Mouse (Mus musculus) midbrain, embryonic 15.5 days (tissue): Measurements from ENCODE around the gene Rab3gap1. TPM values are rescaled to one million over a fixed set of nuclear protein-coding genes. Genes with fewer than 3 reads are reported as not detected.

Source experiments
- ATAC-seq: fragments of 200-750 bp; cut with Nextera tagmentation; replicated peaks from 2 replicates; pipeline ENCODE4 v1.8.0; 2017; ENCODE audit warnings: moderate TSS enrichment
- H3K27ac ChIP-seq: fragments of 300-500 bp; sonication (generic); 2 replicates; pipeline ENCODE4 v1.5.1; 2015; ENCODE audit warnings: mild to moderate bottlenecking, inconsistent platforms
- H3K27me3 ChIP-seq: fragments of 300-500 bp; sonication (generic); replicated peaks from 2 replicates; pipeline ENCODE4 v1.6.1; 2015; ENCODE audit warnings: inconsistent platforms
- H3K36me3 ChIP-seq: fragments of 300-500 bp; sonication (generic); replicated peaks from 2 replicates; pipeline ENCODE4 v1.6.1; 2015; ENCODE audit warnings: inconsistent platforms
- H3K4me1 ChIP-seq: fragments of 300-500 bp; sonication (generic); 2 replicates; pipeline ENCODE4 v1.6.1; 2015; ENCODE audit warnings: inconsistent platforms
- H3K4me2 ChIP-seq: fragments of 300-500 bp; sonication (generic); 2 replicates; pipeline ENCODE4 v1.6.1; 2015; ENCODE audit warnings: inconsistent platforms, mild to moderate bottlenecking, moderate library complexity
- H3K4me3 ChIP-seq: fragments of 300-500 bp; sonication (generic); 2 replicates; pipeline ENCODE4 v1.5.1; 2015; ENCODE audit warnings: mild to moderate bottlenecking, inconsistent platforms
- H3K9ac ChIP-seq: fragments of 300-500 bp; sonication (generic); 2 replicates; pipeline ENCODE4 v1.6.1; 2015; ENCODE audit warnings: mild to moderate bottlenecking, inconsistent platforms
- H3K9me3 ChIP-seq: fragments of 300-500 bp; sonication (generic); 2 replicates; pipeline ENCODE4 v1.6.1; 2016; ENCODE audit warnings: inconsistent platforms
- WGBS: fragments of 180-500 bp; shearing (Covaris S2); methylation state at CpG from one replicate; pipeline ENCODE4 v1.1.7; 2015; ENCODE audit warnings: mixed read lengths; 5-methylcytosine and 5-hydroxymethylcytosine counted together
- polyA plus RNA-seq: library from polyadenylated mRNA; unstranded; fragments of >200 nt; fragmentation: Nextera tagmentation; extraction: Ambion mirVana; gene quantifications from 2 replicates; pipeline ENCODE4 v1.2.1, GENCODE M21; 2015

Rab3gap1 gene
- polyA plus RNA-seq, 1 experiment from 2014 or later: 24.4 TPM

GRCm38 (mm10) chr1:127859799-127860400 lies 8.7 kb upstream of the Rab3gap1 start:
- Histone ChIP-seq H3K4me2 (no peak overlapping the region), H3K9ac (no peak overlapping the region), H3K4me1 (no peaks in the 10 kb centered on the region), H3K27ac (no peak overlapping the region), H3K36me3 (no peaks in the 10 kb centered on the region), H3K4me3 (no peak overlapping the region), H3K27me3 (no peaks in the 10 kb centered on the region), H3K9me3 (no peaks in the 10 kb centered on the region)
- WGBS: 84% methylated on average over 6 of the region's 6 CpGs
- ATAC-seq: no peak

GRCm38 (mm10) chr1:127860492-127860891 lies 8.1 kb upstream of the Rab3gap1 start:
- Histone ChIP-seq H3K4me1 (no peaks in the 10 kb centered on the region), H3K9ac (no peak overlapping the region), H3K36me3 (no peaks in the 10 kb centered on the region), H3K4me2 (no peak overlapping the region), H3K9me3 (no peaks in the 10 kb centered on the region), H3K27me3 (no peaks in the 10 kb centered on the region), H3K27ac (no peak overlapping the region), H3K4me3 (no peak overlapping the region)
- ATAC-seq: no peak
- WGBS: 86% methylated on average over 4 of the region's 4 CpGs

GRCm38 (mm10) chr1:127861900-127862299 lies 6.7 kb upstream of the Rab3gap1 start:
- H3K27me3 ChIP-seq: no peaks in the 10 kb centered on the region
- H3K36me3 ChIP-seq: no peaks in the 10 kb centered on the region
- H3K4me1 ChIP-seq: no peaks in the 10 kb centered on the region
- no peak overlapping the region for H3K27ac ChIP-seq
- H3K4me2 ChIP-seq: no peak overlapping the region
- no peak for ATAC-seq
- H3K9me3 ChIP-seq: no peaks in the 10 kb centered on the region
- WGBS: 91% methylated on average over 5 of the region's 5 CpGs
- no peak overlapping the region for H3K9ac ChIP-seq
- no peak overlapping the region for H3K4me3 ChIP-seq

- no peak overlapping the region for H3K9ac ChIP-seq
- no peak overlapping the region for H3K4me2 ChIP-seq
- no peak overlapping the region for H3K4me3 ChIP-seq
- H3K36me3 ChIP-seq: no peaks in the 10 kb centered on the region
- no peaks in the 10 kb centered on the region for H3K27me3 ChIP-seq
- 40% methylated on average over 7 of the region's 7 CpGs for WGBS
- H3K4me1 ChIP-seq: no peaks in the 10 kb centered on the region
- ATAC-seq: no peak
- no peak overlapping the region for H3K27ac ChIP-seq
- H3K9me3 ChIP-seq: no peaks in the 10 kb centered on the region
Observed at GRCm38 (mm10) chr1:127863806-127864205, 4.8 kb upstream of the Rab3gap1 start.

GRCm38 (mm10) chr1:127869276-127869675 lies 703 bp downstream of the Rab3gap1 start:
- Histone ChIP-seq H3K27ac (peak overlapping the region; percentile 84), H3K36me3 (no peaks in the 10 kb centered on the region), H3K9ac (peak overlapping the region; percentile 67), H3K9me3 (no peaks in the 10 kb centered on the region), H3K27me3 (no peaks in the 10 kb centered on the region), H3K4me3 (peak overlapping the region; percentile 78), H3K4me1 (peaks cover 13% of the 10 kb centered on the region), H3K4me2 (peak overlapping the region; percentile 60)
- 49% methylated on average over 8 of the region's 8 CpGs for WGBS
- no peak for ATAC-seq

GRCm38 (mm10) chr1:127899401-127899800 lies 30.8 kb downstream of the Rab3gap1 start:
- Histone ChIP-seq H3K4me1 (no peaks in the 10 kb centered on the region), H3K4me2 (no peak overlapping the region), H3K4me3 (no peak overlapping the region), H3K9me3 (no peaks in the 10 kb centered on the region), H3K27me3 (no peaks in the 10 kb centered on the region), H3K36me3 (no peaks in the 10 kb centered on the region; the same call in 1 of the 2 replicates), H3K27ac (no peak overlapping the region), H3K9ac (no peak overlapping the region)
- WGBS: 92% methylated on average over 1 of the region's 1 CpGs
- no peak for ATAC-seq

GRCm38 (mm10) chr1:127904774-127905385 lies 36.3 kb downstream of the Rab3gap1 start:
- Histone ChIP-seq H3K4me3 (no peak overlapping the region), H3K4me2 (no peak overlapping the region), H3K27ac (no peak overlapping the region), H3K9ac (no peak overlapping the region), H3K4me1 (0 out of 2 replicates have a peak, but pooled peaks cover 4% of the 10 kb centered on the region), H3K9me3 (no peaks in the 10 kb centered on the region), H3K36me3 (peaks cover 5% of the 10 kb centered on the region; the same call in 1 of the 2 replicates), H3K27me3 (no peaks in the 10 kb centered on the region)
- ATAC-seq: no peak
- 10% methylated on average over 2 of the region's 2 CpGs for WGBS

- H3K9ac ChIP-seq: no peak overlapping the region
- H3K4me3 ChIP-seq: no peak overlapping the region
- 0 out of 2 replicates have a peak, but pooled peaks cover 7% of the 10 kb centered on the region for H3K36me3 ChIP-seq
- no peaks in the 10 kb centered on the region for H3K27me3 ChIP-seq
- H3K4me1 ChIP-seq: no peaks in the 10 kb centered on the region
- no peaks in the 10 kb centered on the region for H3K9me3 ChIP-seq
- H3K4me2 ChIP-seq: no peak overlapping the region
- H3K27ac ChIP-seq: no peak overlapping the region
- no peak for ATAC-seq
- WGBS: 76% methylated on average over 4 of the region's 4 CpGs
Observed at GRCm38 (mm10) chr1:127913116-127913515, 44.5 kb downstream of the Rab3gap1 start.

- no peak for ATAC-seq
- Histone ChIP-seq H3K36me3 (0 out of 2 replicates have a peak, but pooled peaks cover 7% of the 10 kb centered on the region), H3K4me3 (no peak overlapping the region), H3K9me3 (no peaks in the 10 kb centered on the region), H3K4me2 (no peak overlapping the region), H3K27me3 (no peaks in the 10 kb centered on the region), H3K9ac (no peak overlapping the region), H3K27ac (no peak overlapping the region), H3K4me1 (no peaks in the 10 kb centered on the region)
- WGBS: 89% methylated on average over 6 of the region's 6 CpGs
Observed at GRCm38 (mm10) chr1:127915316-127915715, 46.7 kb downstream of the Rab3gap1 start.

- Histone ChIP-seq H3K4me1 (no peaks in the 10 kb centered on the region), H3K9me3 (no peaks in the 10 kb centered on the region), H3K4me2 (no peak overlapping the region), H3K27me3 (no peaks in the 10 kb centered on the region), H3K9ac (no peak overlapping the region), H3K27ac (no peak overlapping the region), H3K36me3 (0 out of 2 replicates have a peak, but pooled peaks cover 7% of the 10 kb centered on the region), H3K4me3 (no peak overlapping the region)
- WGBS: 73% methylated on average over 1 of the region's 1 CpGs
- no peak for ATAC-seq
Observed at GRCm38 (mm10) chr1:127915802-127916201, 47.2 kb downstream of the Rab3gap1 start.

GRCm38 (mm10) chr1:127933405-127933804 lies 64.8 kb downstream of the Rab3gap1 start:
- Histone ChIP-seq H3K36me3 (peaks cover 30% of the 10 kb centered on the region), H3K27ac (no peak overlapping the region), H3K9me3 (no peaks in the 10 kb centered on the region), H3K4me2 (no peak overlapping the region), H3K4me3 (no peak overlapping the region), H3K27me3 (no peaks in the 10 kb centered on the region), H3K9ac (no peak overlapping the region), H3K4me1 (no peaks in the 10 kb centered on the region)
- 92% methylated on average over 2 of the region's 2 CpGs for WGBS
- ATAC-seq: no peak

GRCm38 (mm10) chr1:127934322-127934721 lies 65.7 kb downstream of the Rab3gap1 start:
- no peaks in the 10 kb centered on the region for H3K4me1 ChIP-seq
- H3K27me3 ChIP-seq: no peaks in the 10 kb centered on the region
- H3K9ac ChIP-seq: no peak overlapping the region
- H3K4me3 ChIP-seq: no peak overlapping the region
- no peak overlapping the region for H3K27ac ChIP-seq
- WGBS: 96% methylated on average over 5 of the region's 5 CpGs
- H3K9me3 ChIP-seq: no peaks in the 10 kb centered on the region
- peaks cover 38% of the 10 kb centered on the region for H3K36me3 ChIP-seq
- no peak overlapping the region for H3K4me2 ChIP-seq
- no peak for ATAC-seq

- H3K36me3 ChIP-seq: peaks cover 48% of the 10 kb centered on the region
- ATAC-seq: no peak
- H3K9ac ChIP-seq: no peak overlapping the region
- H3K27ac ChIP-seq: no peak overlapping the region
- H3K4me3 ChIP-seq: no peak overlapping the region
- WGBS: 79% methylated on average over 8 of the region's 8 CpGs
- no peak overlapping the region for H3K4me2 ChIP-seq
- no peaks in the 10 kb centered on the region for H3K4me1 ChIP-seq
- no peaks in the 10 kb centered on the region for H3K9me3 ChIP-seq
- H3K27me3 ChIP-seq: no peaks in the 10 kb centered on the region
Observed at GRCm38 (mm10) chr1:127937277-127937676, 68.7 kb downstream of the Rab3gap1 start.
